Mouse (Mus musculus) olfactory bulb, adult 2 months (tissue): Measurements from ENCODE around the gene Dmpk.

Experiments
- CTCF ChIP-seq: fragments of 200-500 bp; IDR thresholded peaks from 2 replicates; pipeline ENCODE4 v1.5.1; 2012; ENCODE audit warnings: low read depth, mild to moderate bottlenecking, low read length, moderate library complexity; ENCODE audit not compliant: insufficient read depth
- POLR2A ChIP-seq: fragments of 200-500 bp; IDR thresholded peaks from 2 replicates; pipeline ENCODE4 v1.6.1; 2012; ENCODE audit warnings: mild to moderate bottlenecking, low read depth, low read length, moderate library complexity; ENCODE audit not compliant: insufficient read depth

DNA sequence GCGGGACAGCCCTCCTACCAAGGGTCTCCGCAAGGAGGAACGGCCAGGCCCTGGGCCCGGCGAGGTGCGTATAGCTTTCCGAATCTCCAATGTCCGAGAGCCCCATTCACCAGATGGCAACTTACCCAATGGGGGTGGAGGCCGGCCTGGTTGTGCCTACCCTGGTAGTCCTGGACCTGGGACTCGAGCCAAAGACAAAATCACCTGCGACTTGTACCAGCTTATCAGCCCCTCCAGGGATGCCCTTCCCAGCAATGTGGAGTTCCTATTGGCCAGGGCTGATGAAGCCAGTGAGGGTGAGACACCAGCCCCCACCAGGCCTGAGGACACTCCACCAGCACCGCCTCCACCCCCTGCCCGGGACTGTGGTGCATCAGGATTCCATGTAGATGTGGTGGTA lies 52.5 kb downstream of the Dmpk start:
- TF ChIP-seq POLR2A (no peak), CTCF (no peak)
